Mouse (Mus musculus): ENCODE measurements around the gene Adam15.

DNA sequence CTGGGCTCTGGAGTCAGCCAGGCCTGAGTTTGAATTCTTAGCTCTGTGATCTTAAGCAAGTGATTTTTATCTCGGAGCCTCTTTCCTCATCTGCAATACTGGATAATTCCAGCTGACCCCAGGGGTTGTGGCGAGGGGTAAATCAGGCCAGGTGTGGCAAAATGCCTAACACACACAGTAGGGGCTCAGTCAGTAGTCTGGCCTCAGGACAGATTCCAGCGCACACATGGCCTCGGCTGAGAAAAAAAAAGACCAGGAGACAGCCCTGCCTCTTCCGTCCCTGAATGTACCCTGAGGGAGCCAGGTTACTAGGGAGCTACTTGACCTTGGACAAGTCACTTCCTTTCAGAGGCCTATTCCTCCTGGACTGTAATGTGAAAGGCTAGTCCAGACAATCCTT is 33.2 kb upstream of the Adam15 start:
- TF ChIP-seq CTCF (IDR thresholded peaks at IDR 0.05; ENCODE audit: control insufficient read depth, insufficient read depth, low read length) (no peak), POLR2A (IDR thresholded peaks at IDR 0.05; ENCODE audit: borderline replicate concordance, control insufficient read depth, low read depth, low read length) (no peak)

Data from bone marrow, adult 2 months (tissue).